Mouse (Mus musculus) cortical plate, adult 2 months (tissue): ENCODE data around the gene Scel.

Experiments used
- CTCF ChIP-seq: fragments of 200-500 bp; IDR thresholded peaks from 2 replicates; pipeline ENCODE4 v1.5.1; 2011; ENCODE audit warnings: mild to moderate bottlenecking, control low read depth, low read length; ENCODE audit not compliant: insufficient read depth; ENCODE audit errors: extremely low read depth
- POLR2A ChIP-seq: fragments of 200-500 bp; IDR thresholded peaks from 2 replicates; pipeline ENCODE4 v1.6.1; 2011; ENCODE audit warnings: mild to moderate bottlenecking, low read length, control low read depth; ENCODE audit not compliant: insufficient read depth; ENCODE audit errors: extremely low read depth

- no peak for TF ChIP-seq CTCF
- no peak for TF ChIP-seq POLR2A
Measured at GRCm38 (mm10) chr14:103515419-103515818, 2.3 kb downstream of the Scel start.
